Mouse (Mus musculus) embryonic facial prominence, embryonic 12.5 days (tissue): ENCODE results near the gene Foxa2. TPM values are rescaled to one million over a fixed set of nuclear protein-coding genes. Genes with fewer than 3 reads are reported as not detected.

ENCODE experiments used
- ATAC-seq: fragments of 200-750 bp; cut with Nextera tagmentation; 2 replicates; pipeline ENCODE4 v1.8.0; 2017; ENCODE audit not compliant: insufficient number of reproducible peaks, insufficient read depth, low FRiP score, low TSS enrichment
- H3K27ac ChIP-seq: fragments of 300-500 bp; sonication (generic); 2 replicates; pipeline ENCODE4 v1.5.1; 2016; ENCODE audit warnings: mild to moderate bottlenecking
- H3K27me3 ChIP-seq: fragments of 300-500 bp; sonication (generic); 2 replicates; pipeline ENCODE4 v1.6.1; 2016; ENCODE audit warnings: mild to moderate bottlenecking, moderate library complexity
- H3K36me3 ChIP-seq: fragments of 300-500 bp; sonication (generic); 2 replicates; pipeline ENCODE4 v1.6.1; 2016; ENCODE audit warnings: mild to moderate bottlenecking
- H3K4me1 ChIP-seq: fragments of 300-500 bp; sonication (generic); 2 replicates; pipeline ENCODE4 v1.6.1; 2016
- H3K4me2 ChIP-seq: fragments of 300-500 bp; sonication (generic); replicated peaks from 2 replicates; pipeline ENCODE4 v1.6.1; 2016; ENCODE audit warnings: mild to moderate bottlenecking, moderate library complexity
- H3K4me3 ChIP-seq: fragments of 300-500 bp; sonication (generic); 2 replicates; pipeline ENCODE4 v1.5.1; 2016; ENCODE audit warnings: mild to moderate bottlenecking
- H3K9ac ChIP-seq: fragments of 300-500 bp; sonication (generic); 2 replicates; pipeline ENCODE4 v1.6.1; 2016; ENCODE audit warnings: mild to moderate bottlenecking, moderate library complexity
- H3K9me3 ChIP-seq: fragments of 300-500 bp; sonication (generic); 2 replicates; pipeline ENCODE4 v1.6.1; 2016; ENCODE audit warnings: mild to moderate bottlenecking, moderate library complexity
- WGBS: fragments of 180-500 bp; shearing (Covaris S2); methylation state at CpG from one replicate; pipeline ENCODE4 v1.1.7; 2016; 5-methylcytosine and 5-hydroxymethylcytosine counted together
- polyA plus RNA-seq: library from polyadenylated mRNA; unstranded; fragments of >200 nt; fragmentation: Nextera tagmentation; extraction: Ambion mirVana; gene quantifications from 2 replicates; pipeline ENCODE4 v1.2.1, GENCODE M21; 2016

Foxa2 gene
- polyA plus RNA-seq, 1 experiment from 2014 or later = 1.0 TPM

- no peak for ATAC-seq
- no peaks in the 10 kb centered on the region for H3K9me3 ChIP-seq
- no peak overlapping the region for H3K9ac ChIP-seq
- WGBS = 1% methylated on average over 4 of the region's 4 CpGs
- no peak overlapping the region for H3K27ac ChIP-seq
- H3K4me3 ChIP-seq = no peak overlapping the region
- H3K27me3 ChIP-seq = peaks cover 93% of the 10 kb centered on the region
- no peak overlapping the region for H3K4me2 ChIP-seq
- H3K36me3 ChIP-seq = no peaks in the 10 kb centered on the region
- no peaks in the 10 kb centered on the region for H3K4me1 ChIP-seq
These were observed 10.1 kb downstream of the Foxa2 start for GRCm38 (mm10) chr2:148036611-148037160.

- H3K4me1 ChIP-seq = no peaks in the 10 kb centered on the region
- H3K4me2 ChIP-seq = no peak overlapping the region
- no peak overlapping the region for H3K9ac ChIP-seq
- ATAC-seq = no peak
- no peak overlapping the region for H3K4me3 ChIP-seq
- H3K36me3 ChIP-seq = no peaks in the 10 kb centered on the region
- peaks cover 88% of the 10 kb centered on the region for H3K27me3 ChIP-seq
- no peaks in the 10 kb centered on the region for H3K9me3 ChIP-seq
- WGBS = 3% methylated on average over 6 of the region's 6 CpGs
- no peak overlapping the region for H3K27ac ChIP-seq
These were observed 15.6 kb downstream of the Foxa2 start for GRCm38 (mm10) chr2:148030991-148031675.

GRCm38 (mm10) chr2:148030613-148030935 is 16.2 kb downstream of the Foxa2 start:
- no peak overlapping the region for H3K9ac ChIP-seq
- no peak overlapping the region for H3K4me3 ChIP-seq
- no peak overlapping the region for H3K27ac ChIP-seq
- WGBS = 1% methylated on average over 11 of the region's 11 CpGs
- ATAC-seq = no peak
- peaks cover 88% of the 10 kb centered on the region for H3K27me3 ChIP-seq
- no peaks in the 10 kb centered on the region for H3K36me3 ChIP-seq
- H3K4me2 ChIP-seq = no peak overlapping the region
- H3K4me1 ChIP-seq = no peaks in the 10 kb centered on the region
- no peaks in the 10 kb centered on the region for H3K9me3 ChIP-seq

- peaks cover 88% of the 10 kb centered on the region for H3K27me3 ChIP-seq
- no peaks in the 10 kb centered on the region for H3K9me3 ChIP-seq
- H3K36me3 ChIP-seq = no peaks in the 10 kb centered on the region
- no peak overlapping the region for H3K4me3 ChIP-seq
- no peak overlapping the region for H3K9ac ChIP-seq
- WGBS = 2% methylated on average over 21 of the region's 21 CpGs
- ATAC-seq = no peak
- H3K27ac ChIP-seq = no peak overlapping the region
- H3K4me2 ChIP-seq = no peak overlapping the region
- no peaks in the 10 kb centered on the region for H3K4me1 ChIP-seq
These were observed 16.8 kb downstream of the Foxa2 start for GRCm38 (mm10) chr2:148029751-148030612.

- no peaks in the 10 kb centered on the region for H3K9me3 ChIP-seq
- WGBS = 14% methylated on average over 9 of the region's 9 CpGs
- H3K27me3 ChIP-seq = peaks cover 88% of the 10 kb centered on the region
- no peaks in the 10 kb centered on the region for H3K4me1 ChIP-seq
- no peak overlapping the region for H3K4me2 ChIP-seq
- no peak for ATAC-seq
- no peak overlapping the region for H3K9ac ChIP-seq
- no peak overlapping the region for H3K27ac ChIP-seq
- no peak overlapping the region for H3K4me3 ChIP-seq
- no peaks in the 10 kb centered on the region for H3K36me3 ChIP-seq
These were observed 17.6 kb downstream of the Foxa2 start for GRCm38 (mm10) chr2:148029050-148029608.

- no peak for ATAC-seq
- no peak overlapping the region for H3K9ac ChIP-seq
- H3K4me1 ChIP-seq = no peaks in the 10 kb centered on the region; the same call in 1 of the 2 replicates
- no peaks in the 10 kb centered on the region for H3K36me3 ChIP-seq
- peaks cover 92% of the 10 kb centered on the region for H3K27me3 ChIP-seq
- WGBS = 82% methylated on average over 1 of the region's 1 CpGs
- H3K4me2 ChIP-seq = no peak overlapping the region
- H3K4me3 ChIP-seq = no peak overlapping the region
- H3K9me3 ChIP-seq = no peaks in the 10 kb centered on the region
- H3K27ac ChIP-seq = no peak overlapping the region
These were observed 20.4 kb downstream of the Foxa2 start for GRCm38 (mm10) chr2:148026366-148026765.

- WGBS = 12% methylated on average over 2 of the region's 2 CpGs
- H3K4me1 ChIP-seq = no peaks in the 10 kb centered on the region; the same call in 1 of the 2 replicates
These were observed 21.3 kb downstream of the Foxa2 start for GRCm38 (mm10) chr2:148025481-148025880.

GRCm38 (mm10) chr2:148024268-148024935 is 22.4 kb downstream of the Foxa2 start:
- H3K4me2 ChIP-seq = no peak overlapping the region
- H3K36me3 ChIP-seq = no peaks in the 10 kb centered on the region
- 55% methylated on average over 9 of the region's 9 CpGs for WGBS
- no peak overlapping the region for H3K4me3 ChIP-seq
- no peaks in the 10 kb centered on the region for H3K9me3 ChIP-seq
- no peak overlapping the region for H3K27ac ChIP-seq
- no peak overlapping the region for H3K9ac ChIP-seq
- H3K4me1 ChIP-seq = no peaks in the 10 kb centered on the region; the same call in 1 of the 2 replicates
- ATAC-seq = no peak
- peaks cover 89% of the 10 kb centered on the region for H3K27me3 ChIP-seq

More at GRCm38 (mm10) chr2:148025481-148025880, 21.3 kb downstream of the Foxa2 start:
- H3K4me2 ChIP-seq = no peak overlapping the region
- peaks cover 92% of the 10 kb centered on the region for H3K27me3 ChIP-seq
- no peaks in the 10 kb centered on the region for H3K36me3 ChIP-seq
- no peaks in the 10 kb centered on the region for H3K9me3 ChIP-seq
- no peak overlapping the region for H3K9ac ChIP-seq
- no peak overlapping the region for H3K27ac ChIP-seq
- ATAC-seq = no peak
- H3K4me3 ChIP-seq = no peak overlapping the region

GRCm38 (mm10) chr2:148023340-148023806 is 23.4 kb downstream of the Foxa2 start:
- peaks cover 87% of the 10 kb centered on the region for H3K27me3 ChIP-seq
- no peak overlapping the region for H3K4me2 ChIP-seq
- no peaks in the 10 kb centered on the region; the same call in 1 of the 2 replicates for H3K4me1 ChIP-seq
- H3K9me3 ChIP-seq = no peaks in the 10 kb centered on the region
- no peaks in the 10 kb centered on the region for H3K36me3 ChIP-seq
- no peak overlapping the region for H3K27ac ChIP-seq
- H3K9ac ChIP-seq = no peak overlapping the region
- no peak for ATAC-seq
- WGBS = 3% methylated on average over 12 of the region's 12 CpGs
- no peak overlapping the region for H3K4me3 ChIP-seq

- H3K4me1 ChIP-seq = no peaks in the 10 kb centered on the region; the same call in 1 of the 2 replicates
- WGBS = 14% methylated on average over 5 of the region's 5 CpGs
- no peak overlapping the region for H3K9ac ChIP-seq
- H3K36me3 ChIP-seq = no peaks in the 10 kb centered on the region
- no peak overlapping the region for H3K4me2 ChIP-seq
- H3K27ac ChIP-seq = no peak overlapping the region
- H3K9me3 ChIP-seq = no peaks in the 10 kb centered on the region
- peaks cover 75% of the 10 kb centered on the region for H3K27me3 ChIP-seq
- H3K4me3 ChIP-seq = no peak overlapping the region
- ATAC-seq = no peak
These were observed 24.7 kb downstream of the Foxa2 start for GRCm38 (mm10) chr2:148021919-148022570.

- peaks cover 66% of the 10 kb centered on the region for H3K27me3 ChIP-seq
- no peak overlapping the region for H3K4me2 ChIP-seq
- no peak overlapping the region for H3K27ac ChIP-seq
- H3K9ac ChIP-seq = no peak overlapping the region
- no peaks in the 10 kb centered on the region; the same call in 1 of the 2 replicates for H3K4me1 ChIP-seq
- H3K9me3 ChIP-seq = no peaks in the 10 kb centered on the region
- H3K36me3 ChIP-seq = no peaks in the 10 kb centered on the region
- H3K4me3 ChIP-seq = no peak overlapping the region
- no peak for ATAC-seq
- WGBS = 18% methylated on average over 9 of the region's 9 CpGs
These were observed 25.8 kb downstream of the Foxa2 start for GRCm38 (mm10) chr2:148021016-148021415.
